Mouse (Mus musculus): ENCODE measurements around the gene Gls2. TPM values are rescaled to one million over a fixed set of nuclear protein-coding genes. Genes with fewer than 3 reads are reported as not detected.
A peak's percentile ranks its signal among the peaks of the same experiment; 100 is the strongest.

Gls2 gene
- polyA plus RNA-seq, 1 experiment from 2014 or later = 1.8 TPM

DNA sequence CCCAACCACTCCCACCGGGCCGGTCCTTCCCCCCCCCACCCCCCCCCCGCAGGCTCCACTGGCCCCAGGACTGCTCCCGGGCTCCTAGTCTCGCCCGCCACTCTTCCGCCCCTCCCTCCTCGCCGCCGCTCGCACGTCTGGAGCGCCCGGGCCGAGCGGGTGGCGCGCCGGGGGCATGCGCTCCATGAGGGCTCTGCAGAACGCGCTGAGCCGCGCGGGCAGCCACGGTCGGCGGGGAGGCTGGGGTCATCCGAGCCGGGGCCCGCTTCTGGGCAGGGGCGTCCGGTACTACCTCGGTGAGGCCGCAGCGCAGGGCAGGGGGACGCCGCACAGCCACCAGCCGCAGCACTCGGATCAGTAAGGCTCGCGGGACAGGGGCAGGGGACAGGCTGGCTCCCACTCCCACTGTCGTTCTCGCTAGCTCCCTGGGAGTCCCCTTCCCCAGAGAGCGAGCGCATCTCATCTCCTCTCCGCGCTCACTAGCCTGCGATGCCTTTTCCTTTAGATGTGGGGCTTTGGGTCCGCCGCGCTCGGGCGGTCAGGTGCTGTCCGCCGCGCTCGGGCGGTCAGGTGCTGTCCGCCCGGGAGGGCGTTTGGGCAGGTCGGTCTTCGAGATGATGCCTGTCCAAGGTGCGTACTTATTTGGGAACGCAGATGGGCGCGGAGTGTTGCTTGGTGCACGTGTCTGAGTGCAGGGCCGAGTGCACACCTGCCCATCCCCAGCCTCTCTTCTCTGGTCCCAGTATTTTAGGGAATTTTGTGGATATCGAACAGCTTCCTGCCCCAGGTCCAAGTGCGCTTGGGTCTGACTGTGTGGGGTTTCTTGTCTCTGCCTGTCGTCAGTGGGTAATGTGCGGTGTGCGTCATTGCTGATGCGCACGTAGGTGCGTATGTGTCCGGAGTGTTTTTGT lies 549 bp downstream of the Gls2 start:
- no peaks in the 10 kb centered on the region for H3K9me3 ChIP-seq (ENCODE audit: low read depth, low read length)
- H3K4me3 ChIP-seq (ENCODE audit: low read depth, low read length) = peak overlapping the region; percentile 70
- peak; percentile 89 for ATAC-seq (ENCODE audit: insufficient read depth)
- no peak overlapping the region for H3K27ac ChIP-seq (ENCODE audit: low read depth)
- H3K4me1 ChIP-seq (ENCODE audit: insufficient read depth) = no peaks in the 10 kb centered on the region
- DNase-seq = peak; percentile 38
- peaks cover 23% of the 10 kb centered on the region for H3K27me3 ChIP-seq (ENCODE audit: insufficient read depth, low read length)
- H3K9ac ChIP-seq = peak overlapping the region; percentile 57
- no peak for TF ChIP-seq CTCF (IDR thresholded peaks at IDR 0.05; ENCODE audit: low read depth)
- H3K36me3 ChIP-seq (ENCODE audit: insufficient read depth) = no peaks in the 10 kb centered on the region
- peak overlapping the region; percentile 98 for H3K4me2 ChIP-seq
- WGBS = under 1% methylated on average over 64 of the region's 79 CpGs

DNA sequence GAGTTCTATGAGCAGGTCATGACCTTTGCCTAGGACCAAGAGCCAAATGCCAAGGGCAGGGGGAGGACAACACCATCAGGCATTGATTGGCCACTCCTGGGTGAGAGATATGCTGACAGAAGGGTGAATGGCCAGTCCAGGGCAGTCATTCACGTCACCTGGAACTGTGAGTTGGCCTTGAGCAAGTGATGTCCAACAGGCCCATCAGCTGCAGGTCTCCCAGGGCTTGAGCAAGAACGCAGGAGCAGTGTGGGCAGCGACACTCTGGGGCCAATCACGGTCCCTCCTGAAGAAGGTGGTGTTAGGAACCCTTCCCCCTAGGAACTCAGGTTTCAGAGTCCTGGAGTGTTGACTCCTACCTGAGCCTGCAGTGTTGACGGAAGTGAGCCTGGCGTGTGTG lies 7.6 kb downstream of the Gls2 start:
- Histone ChIP-seq H3K36me3 (ENCODE audit: insufficient read depth) (0 out of 2 replicates have a peak, but pooled peaks cover 3% of the 10 kb centered on the region), H3K9ac (no peak overlapping the region), H3K27ac (ENCODE audit: low read depth) (no peak overlapping the region), H3K27me3 (ENCODE audit: insufficient read depth, low read length) (peaks cover under 1% of the 10 kb centered on the region; the same call in 1 of the 2 replicates), H3K4me2 (no peak overlapping the region), H3K4me3 (ENCODE audit: low read depth, low read length) (no peak overlapping the region), H3K9me3 (ENCODE audit: low read depth, low read length) (no peaks in the 10 kb centered on the region), H3K4me1 (ENCODE audit: insufficient read depth) (no peaks in the 10 kb centered on the region)
- TF ChIP-seq CTCF (IDR thresholded peaks at IDR 0.05; ENCODE audit: low read depth) = no peak
- WGBS = 46% methylated on average over 6 of the region's 6 CpGs
- no peak for DNase-seq
- ATAC-seq (ENCODE audit: insufficient read depth) = no peak

DNA sequence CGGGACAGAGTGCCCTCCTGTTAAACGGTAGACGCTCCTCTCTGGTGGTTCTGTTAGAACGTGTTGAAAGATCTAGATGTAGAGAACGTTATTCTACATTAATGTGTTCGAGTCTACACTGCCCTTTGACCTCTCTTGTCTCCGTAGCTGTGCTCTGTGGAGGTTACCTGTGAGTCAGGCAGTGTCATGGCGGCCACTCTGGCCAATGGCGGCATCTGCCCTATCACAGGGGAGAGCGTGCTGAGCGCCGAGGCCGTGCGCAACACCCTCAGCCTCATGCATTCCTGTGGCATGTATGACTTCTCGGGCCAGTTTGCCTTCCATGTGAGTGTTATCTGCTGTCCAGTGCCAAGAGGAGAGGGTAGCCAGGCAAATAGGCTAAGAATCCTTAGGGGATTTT lies 10.7 kb downstream of the Gls2 start:
- Histone ChIP-seq H3K4me3 (ENCODE audit: low read depth, low read length) (no peak overlapping the region), H3K9ac (no peak overlapping the region), H3K27ac (ENCODE audit: low read depth) (no peak overlapping the region), H3K4me1 (ENCODE audit: insufficient read depth) (no peaks in the 10 kb centered on the region), H3K9me3 (ENCODE audit: low read depth, low read length) (no peaks in the 10 kb centered on the region), H3K27me3 (ENCODE audit: insufficient read depth, low read length) (no peaks in the 10 kb centered on the region), H3K4me2 (no peak overlapping the region), H3K36me3 (ENCODE audit: insufficient read depth) (0 out of 2 replicates have a peak, but pooled peaks cover 3% of the 10 kb centered on the region)
- no peak for ATAC-seq (ENCODE audit: insufficient read depth)
- 67% methylated on average over 15 of the region's 15 CpGs for WGBS
- no peak for TF ChIP-seq CTCF (IDR thresholded peaks at IDR 0.05; ENCODE audit: low read depth)
- no peak for DNase-seq

DNA sequence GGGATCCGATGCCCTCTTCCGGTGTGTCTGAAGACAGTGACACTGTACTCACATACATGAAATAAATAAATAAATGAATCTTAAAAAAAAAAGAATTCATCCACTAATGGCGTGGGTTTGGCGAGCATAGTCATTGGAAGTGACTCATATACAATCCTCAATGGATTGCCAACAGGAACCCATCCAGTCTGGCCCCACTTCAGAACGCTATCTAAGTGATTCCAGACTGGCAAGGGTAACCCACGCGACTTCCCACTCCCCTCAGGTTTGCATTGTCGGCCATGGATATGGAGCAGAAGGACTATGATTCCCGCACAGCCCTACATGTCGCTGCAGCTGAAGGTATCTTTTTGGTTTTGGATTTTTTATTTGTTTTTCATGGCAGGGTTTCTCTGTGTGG lies 14.1 kb downstream of the Gls2 start:
- H3K27ac ChIP-seq (ENCODE audit: low read depth) = no peak overlapping the region
- ATAC-seq (ENCODE audit: insufficient read depth) (no peak), DNase-seq (no peak)
- H3K27me3 ChIP-seq (ENCODE audit: insufficient read depth, low read length) = no peaks in the 10 kb centered on the region
- H3K4me1 ChIP-seq (ENCODE audit: insufficient read depth) = 0 out of 2 replicates have a peak, but pooled peaks cover 3% of the 10 kb centered on the region
- WGBS = 91% methylated on average over 10 of the region's 10 CpGs
- TF ChIP-seq CTCF (IDR thresholded peaks at IDR 0.05; ENCODE audit: low read depth) = no peak
- H3K4me3 ChIP-seq (ENCODE audit: low read depth, low read length) = no peak overlapping the region
- H3K4me2 ChIP-seq = no peak overlapping the region
- no peaks in the 10 kb centered on the region for H3K9me3 ChIP-seq (ENCODE audit: low read depth, low read length)
- 0 out of 2 replicates have a peak, but pooled peaks cover 3% of the 10 kb centered on the region for H3K36me3 ChIP-seq (ENCODE audit: insufficient read depth)
- H3K9ac ChIP-seq = no peak overlapping the region

DNA sequence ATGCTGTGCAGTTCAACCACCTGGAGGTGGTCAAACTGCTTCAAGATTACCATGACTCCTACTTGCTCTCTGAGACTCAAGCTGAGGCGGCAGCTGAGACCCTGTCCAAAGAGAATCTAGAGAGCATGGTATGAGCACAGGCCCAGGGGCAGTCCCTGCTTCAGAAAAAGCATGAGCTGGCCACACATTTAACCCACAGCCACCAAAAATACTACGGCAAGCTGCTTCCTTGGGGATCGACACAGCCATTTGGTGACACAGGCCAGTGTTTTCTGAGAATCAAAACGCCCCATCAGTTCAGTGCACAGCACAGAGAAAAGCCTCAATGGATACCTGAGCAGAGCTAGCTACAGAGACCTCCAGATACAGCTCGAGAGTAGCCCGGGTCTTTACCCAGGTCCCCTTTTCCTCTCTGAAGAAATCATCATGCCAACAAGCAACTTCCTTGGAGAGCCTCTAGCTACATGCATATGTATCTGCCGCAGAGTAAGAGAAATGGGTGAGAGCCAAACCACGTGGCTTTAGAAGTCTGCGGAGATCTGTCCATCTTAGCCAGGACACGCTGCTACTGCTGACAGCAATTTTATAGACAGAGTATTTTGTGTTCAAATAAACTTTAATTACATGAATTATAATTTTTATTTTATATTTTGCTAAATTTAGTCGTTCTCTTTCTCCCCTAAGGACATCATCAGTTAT lies 15.2 kb downstream of the Gls2 start:
- Histone ChIP-seq H3K4me1 (ENCODE audit: insufficient read depth) (0 out of 2 replicates have a peak, but pooled peaks cover 3% of the 10 kb centered on the region), H3K27ac (ENCODE audit: low read depth) (no peak overlapping the region), H3K36me3 (ENCODE audit: insufficient read depth) (0 out of 2 replicates have a peak, but pooled peaks cover 3% of the 10 kb centered on the region), H3K4me2 (no peak overlapping the region), H3K9ac (no peak overlapping the region), H3K4me3 (ENCODE audit: low read depth, low read length) (no peak overlapping the region), H3K9me3 (ENCODE audit: low read depth, low read length) (no peaks in the 10 kb centered on the region), H3K27me3 (ENCODE audit: insufficient read depth, low read length) (no peaks in the 10 kb centered on the region)
- WGBS = 89% methylated on average over 11 of the region's 11 CpGs
- TF ChIP-seq CTCF (IDR thresholded peaks at IDR 0.05; ENCODE audit: low read depth) = no peak
- ATAC-seq (ENCODE audit: insufficient read depth) (no peak), DNase-seq (no peak)

DNA sequence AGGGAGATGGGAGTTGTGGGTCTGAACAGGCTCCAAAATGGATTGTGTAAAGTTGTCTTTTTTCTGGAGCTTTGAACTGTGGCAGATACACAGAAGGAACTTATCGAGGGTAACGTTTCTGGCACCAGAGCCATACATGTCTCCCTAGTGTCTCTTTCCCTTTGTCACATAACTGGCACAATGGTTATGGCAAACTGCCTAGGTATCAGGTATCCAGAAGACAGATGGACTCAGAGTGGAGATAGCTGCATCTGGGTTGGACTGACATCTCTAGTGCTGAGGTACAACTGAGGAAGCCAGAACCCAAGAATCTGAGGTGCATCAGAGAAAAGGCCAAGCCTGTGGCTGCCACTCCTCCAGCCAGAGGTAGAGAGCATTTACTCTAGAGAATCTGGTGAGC lies 15.9 kb downstream of the Gls2 start:
- peak overlapping the region; percentile 93; the same call in 1 of the 2 replicates for H3K4me2 ChIP-seq
- DNase-seq = no peak
- H3K27ac ChIP-seq (ENCODE audit: low read depth) = no peak overlapping the region
- no peak for TF ChIP-seq CTCF (IDR thresholded peaks at IDR 0.05; ENCODE audit: low read depth)
- H3K9ac ChIP-seq = no peak overlapping the region
- 0 out of 2 replicates have a peak overlapping the region, but pooled peaks have one; percentile 71 for H3K4me3 ChIP-seq (ENCODE audit: low read depth, low read length)
- H3K9me3 ChIP-seq (ENCODE audit: low read depth, low read length) = no peaks in the 10 kb centered on the region
- 0 out of 2 replicates have a peak, but pooled peaks cover 3% of the 10 kb centered on the region for H3K36me3 ChIP-seq (ENCODE audit: insufficient read depth)
- H3K4me1 ChIP-seq (ENCODE audit: insufficient read depth) = 0 out of 2 replicates have a peak, but pooled peaks cover 3% of the 10 kb centered on the region
- no peak for ATAC-seq (ENCODE audit: insufficient read depth)
- no peaks in the 10 kb centered on the region for H3K27me3 ChIP-seq (ENCODE audit: insufficient read depth, low read length)
- WGBS = 89% methylated on average over 2 of the region's 2 CpGs

All from lung, embryonic 14.5 days (tissue).